Mouse (Mus musculus): Measurements from ENCODE around the gene AB124611.
A peak's percentile ranks its signal among the peaks of the same experiment; 100 is the strongest.

DNA sequence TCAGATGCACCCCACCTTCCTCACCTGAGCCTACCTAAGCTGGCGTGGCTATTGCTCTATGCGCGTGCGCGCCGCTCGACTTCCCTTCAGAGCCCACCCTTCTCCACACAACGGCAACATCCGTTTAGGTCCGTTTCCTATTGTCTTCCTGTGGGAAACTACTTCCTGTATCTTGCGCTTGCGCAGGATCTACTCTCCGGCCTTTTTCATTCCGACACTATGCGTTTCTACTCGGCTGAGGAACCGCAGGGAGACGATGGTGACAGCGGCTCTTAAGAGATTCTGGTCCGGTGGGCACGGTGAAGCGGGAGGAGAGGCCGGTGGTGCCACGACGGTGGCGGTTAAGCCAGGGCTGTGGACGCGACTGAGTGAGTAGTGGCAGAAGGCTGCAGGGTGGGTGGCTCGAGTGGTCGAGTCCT is 66.7 kb downstream of the AB124611 start, which contains the start of the genes Timm29 and Yipf2:
- TF ChIP-seq POLR2A (IDR thresholded peaks at IDR 0.05; ENCODE audit: low read depth, low read length): peak; percentile 11; the same call in 1 of the 2 replicates
- TF ChIP-seq CTCF (IDR thresholded peaks at IDR 0.05; ENCODE audit: extremely low read depth, insufficient read depth, insufficient read length, insufficient replicate concordance): no peak
